Mouse (Mus musculus) ES-Bruce4 (cell line): ENCODE measurements around the gene Bcl2. TPM values are rescaled to one million over a fixed set of nuclear protein-coding genes. Genes with fewer than 3 reads are reported as not detected.

Experiments used
- H3K27ac ChIP-seq: 2 replicates; pipeline ENCODE4 v1.5.1; 2012; ENCODE audit warnings: low read length, inconsistent platforms; ENCODE audit not compliant: insufficient read depth
- H3K27me3 ChIP-seq: 2 replicates; pipeline ENCODE4 v1.6.1; 2012; ENCODE audit warnings: mild to moderate bottlenecking, low read length, inconsistent platforms; ENCODE audit not compliant: control insufficient read depth, poor library complexity, insufficient read depth, severe bottlenecking
- H3K36me3 ChIP-seq: 2 replicates; pipeline ENCODE4 v1.6.1; 2012; ENCODE audit warnings: inconsistent platforms, mild to moderate bottlenecking, low read length, moderate library complexity; ENCODE audit not compliant: control insufficient read depth, poor library complexity, insufficient read depth, severe bottlenecking
- H3K4me1 ChIP-seq: one replicate; pipeline ENCODE4 v1.8.1; 2011; ENCODE audit warnings: low read length; ENCODE audit not compliant: control insufficient read depth, insufficient read depth
- H3K4me3 ChIP-seq: 2 replicates; pipeline ENCODE4 v1.5.1; 2011; ENCODE audit warnings: low read depth, mild to moderate bottlenecking, low read length
- H3K9ac ChIP-seq: 2 replicates; pipeline ENCODE4 v1.6.1; 2012; ENCODE audit warnings: low read depth, mild to moderate bottlenecking, inconsistent platforms; ENCODE audit not compliant: poor library complexity, severe bottlenecking
- H3K9me3 ChIP-seq: replicated peaks from 2 replicates; pipeline ENCODE4 v1.6.1; 2012; ENCODE audit warnings: mild to moderate bottlenecking, low read length, inconsistent platforms; ENCODE audit not compliant: control insufficient read depth, poor library complexity, insufficient read depth, severe bottlenecking
- CTCF ChIP-seq: IDR thresholded peaks from one replicate; pipeline ENCODE4 v1.8.1; 2011; ENCODE audit warnings: low read depth, low read length
- EP300 ChIP-seq: IDR thresholded peaks from 2 replicates; pipeline ENCODE4 v1.6.1; 2011; ENCODE audit warnings: low read depth, low read length; ENCODE audit not compliant: insufficient read depth
- POLR2A ChIP-seq: IDR thresholded peaks from one replicate; pipeline ENCODE4 v1.8.1; 2011; ENCODE audit warnings: low read length; ENCODE audit not compliant: insufficient read depth
- polyA plus RNA-seq: library from polyadenylated mRNA; stranded (reverse); fragments of >200 nt; gene quantifications from 2 replicates; pipeline ENCODE4 v1.2.4, GENCODE M21; 2011; ENCODE audit warnings: low read depth; ENCODE audit not compliant: missing spikeins, insufficient read depth, insufficient read length

The Bcl2 gene
- polyA plus RNA-seq, 1 experiment, result 3.0 TPM

DNA sequence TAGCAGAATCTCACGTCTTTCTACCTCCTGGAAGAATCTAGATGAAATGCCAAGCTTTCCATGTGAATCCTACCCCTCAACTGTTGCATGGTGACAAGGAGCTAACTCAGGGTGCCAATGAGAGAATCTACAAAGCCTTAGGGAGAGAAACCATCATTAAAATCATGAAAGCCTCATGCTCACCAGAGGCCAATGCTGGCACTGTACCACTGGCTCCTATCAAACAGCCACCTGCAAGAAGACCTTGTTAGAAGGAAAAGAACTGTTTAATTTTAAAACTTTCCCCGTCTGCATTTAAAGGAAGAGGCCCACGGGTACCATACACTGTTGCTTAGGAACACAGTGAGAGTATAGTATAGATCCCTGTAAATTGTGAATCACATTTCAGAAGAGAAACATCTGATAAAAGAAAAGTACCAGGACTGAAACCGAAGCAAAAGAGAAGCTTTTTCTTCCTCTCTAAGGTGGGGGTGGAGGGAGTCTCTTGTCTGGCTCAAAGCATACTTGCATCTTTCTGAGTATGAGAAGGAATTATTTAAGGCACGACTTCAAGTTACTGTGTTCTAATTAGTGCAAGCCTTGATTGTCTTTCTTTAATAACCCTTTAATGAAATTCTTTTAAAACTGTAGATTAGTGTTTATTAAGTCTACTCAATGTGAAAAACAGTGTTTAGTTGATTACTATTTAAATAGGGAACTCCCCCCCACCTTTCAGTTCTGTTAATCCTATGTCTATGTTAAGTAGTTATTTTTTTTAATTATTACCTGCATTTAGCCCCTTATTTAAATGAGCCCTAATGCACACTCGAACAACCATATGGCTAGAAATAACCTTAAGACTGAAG lies 6.8 kb downstream of the Bcl2 start:
- no peak overlapping the region for H3K4me3 ChIP-seq
- no peak overlapping the region for H3K9ac ChIP-seq
- no peaks in the 10 kb centered on the region for H3K4me1 ChIP-seq
- no peak overlapping the region for H3K27ac ChIP-seq
- no peaks in the 10 kb centered on the region for H3K36me3 ChIP-seq
- no peaks in the 10 kb centered on the region for H3K9me3 ChIP-seq
- peaks cover 2% of the 10 kb centered on the region; the same call in 1 of the 2 replicates for H3K27me3 ChIP-seq
- no peak for TF ChIP-seq EP300
- no peak for TF ChIP-seq CTCF
- no peak for TF ChIP-seq POLR2A

- peaks cover 2% of the 10 kb centered on the region; the same call in 1 of the 2 replicates for H3K27me3 ChIP-seq
- H3K36me3 ChIP-seq, result no peaks in the 10 kb centered on the region
- no peaks in the 10 kb centered on the region for H3K9me3 ChIP-seq
- H3K4me3 ChIP-seq, result no peak overlapping the region
- no peak overlapping the region for H3K9ac ChIP-seq
- H3K4me1 ChIP-seq, result no peaks in the 10 kb centered on the region
- H3K27ac ChIP-seq, result no peak overlapping the region
- TF ChIP-seq CTCF (no peak), POLR2A (no peak), EP300 (no peak)
These were observed 10.9 kb downstream of the Bcl2 start for GRCm38 (mm10) chr1:106703183-106703582.

DNA sequence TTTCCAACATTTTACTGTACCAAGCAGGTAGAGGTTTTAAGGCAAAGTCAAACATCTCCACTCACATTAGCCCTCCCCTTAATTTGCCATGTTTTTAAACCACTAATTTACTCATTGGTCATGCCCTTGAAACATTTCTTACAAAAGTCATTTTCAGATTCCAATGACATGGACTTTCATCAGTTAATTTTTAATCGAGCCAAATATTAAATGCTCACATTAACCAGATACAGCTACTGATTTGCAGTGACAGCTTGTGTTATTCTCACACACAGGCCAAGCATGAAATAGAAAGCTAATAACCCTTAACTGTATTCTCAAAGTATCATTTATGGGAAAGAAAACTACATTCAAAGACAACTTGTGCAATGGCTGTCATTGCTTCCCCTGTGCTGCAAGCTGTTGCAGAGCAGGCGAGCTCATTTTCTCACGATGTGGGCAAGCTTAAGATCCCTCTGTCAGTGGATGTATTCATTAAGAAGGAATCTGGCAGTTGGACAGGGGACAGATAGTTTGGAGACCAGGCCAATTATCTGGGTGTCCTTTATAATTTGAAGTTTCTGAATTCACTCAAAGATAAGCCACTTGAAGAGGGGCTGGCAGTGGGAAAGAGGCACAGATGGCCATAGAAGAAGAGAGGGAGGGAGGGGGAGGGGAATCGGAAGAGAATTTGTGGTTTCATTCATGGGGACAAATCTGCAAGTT lies 11.5 kb downstream of the Bcl2 start:
- Histone ChIP-seq H3K9me3 (no peaks in the 10 kb centered on the region), H3K9ac (no peak overlapping the region), H3K27ac (no peak overlapping the region), H3K4me1 (no peaks in the 10 kb centered on the region), H3K36me3 (no peaks in the 10 kb centered on the region), H3K27me3 (peaks cover 2% of the 10 kb centered on the region; the same call in 1 of the 2 replicates), H3K4me3 (no peak overlapping the region)
- no peak for TF ChIP-seq CTCF
- no peak for TF ChIP-seq EP300
- no peak for TF ChIP-seq POLR2A

DNA sequence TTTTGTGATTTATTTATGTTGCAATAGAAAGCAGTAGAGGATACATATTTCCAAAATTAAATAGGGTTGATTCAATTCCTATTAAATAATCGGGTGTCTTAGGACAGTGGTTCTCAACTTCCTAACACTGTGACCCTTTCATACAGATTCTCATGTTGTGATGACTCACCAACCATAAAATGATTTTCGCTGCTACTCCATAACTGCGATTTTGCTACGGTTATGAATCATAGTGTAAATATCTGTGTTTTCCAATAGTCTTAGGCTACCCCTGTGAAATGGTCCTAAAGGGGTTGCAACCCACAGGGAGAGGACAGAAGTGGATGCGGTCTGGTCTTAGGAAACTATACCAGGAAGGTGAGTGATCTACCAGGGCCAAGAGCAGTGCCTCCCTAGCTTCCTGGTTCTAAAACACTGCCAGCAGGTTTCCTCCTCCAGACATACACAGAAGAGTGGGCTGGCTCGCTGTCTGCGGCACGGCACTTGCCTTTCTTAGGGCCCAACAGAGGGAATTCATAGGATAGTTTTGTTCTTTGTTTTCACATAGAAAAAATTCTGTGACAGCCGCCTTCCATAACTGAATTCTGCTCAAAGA lies 13.5 kb downstream of the Bcl2 start:
- Histone ChIP-seq H3K9me3 (no peaks in the 10 kb centered on the region), H3K36me3 (no peaks in the 10 kb centered on the region), H3K27me3 (peaks cover 2% of the 10 kb centered on the region; the same call in 1 of the 2 replicates), H3K27ac (no peak overlapping the region), H3K4me1 (no peaks in the 10 kb centered on the region), H3K9ac (no peak overlapping the region), H3K4me3 (no peak overlapping the region)
- TF ChIP-seq EP300 (no peak), CTCF (no peak), POLR2A (no peak)

- no peaks in the 10 kb centered on the region for H3K27me3 ChIP-seq
- no peak overlapping the region for H3K4me3 ChIP-seq
- TF ChIP-seq CTCF (no peak), EP300 (no peak), POLR2A (no peak)
These were observed 17.6 kb downstream of the Bcl2 start for GRCm38 (mm10) chr1:106696472-106696871.

DNA sequence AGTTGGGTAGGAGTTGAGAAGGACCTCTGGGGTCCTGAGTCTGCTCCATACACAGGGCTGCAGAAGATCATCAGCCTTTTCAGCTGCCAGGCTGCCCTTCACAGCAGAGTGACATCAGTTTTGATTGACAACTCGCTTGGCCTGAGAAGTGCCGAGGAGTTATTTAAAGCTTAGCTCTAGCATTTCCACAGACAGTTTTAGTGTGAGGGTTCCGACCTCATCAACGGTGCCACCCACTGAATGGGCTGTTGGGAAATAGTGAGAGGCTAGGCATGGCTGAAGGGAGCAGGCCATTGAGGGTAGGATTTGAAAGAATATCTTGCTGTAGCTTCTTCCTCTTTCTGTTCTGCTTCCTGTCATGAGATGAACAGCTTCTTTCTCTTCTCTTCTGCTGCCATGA lies 18.4 kb downstream of the Bcl2 start:
- no peaks in the 10 kb centered on the region for H3K4me1 ChIP-seq
- no peak for TF ChIP-seq POLR2A
- no peak for TF ChIP-seq CTCF
- no peak for TF ChIP-seq EP300
- H3K4me3 ChIP-seq, result no peak overlapping the region

More at GRCm38 (mm10) chr1:106696472-106696871, 17.6 kb downstream of the Bcl2 start:
- H3K4me1 ChIP-seq, result no peaks in the 10 kb centered on the region
- H3K9ac ChIP-seq, result no peak overlapping the region
- H3K9me3 ChIP-seq, result no peaks in the 10 kb centered on the region
- H3K36me3 ChIP-seq, result no peaks in the 10 kb centered on the region
- H3K27ac ChIP-seq, result no peak overlapping the region

More for the DNA sequence above, 18.4 kb downstream of the Bcl2 start:
- H3K36me3 ChIP-seq, result no peaks in the 10 kb centered on the region
- no peaks in the 10 kb centered on the region for H3K27me3 ChIP-seq
- H3K9me3 ChIP-seq, result no peaks in the 10 kb centered on the region
- H3K27ac ChIP-seq, result no peak overlapping the region
- no peak overlapping the region for H3K9ac ChIP-seq
